Mouse (Mus musculus) neutrophil, adult 5-6 weeks (primary cell): Measurements from ENCODE around the gene Slc12a9. TPM values are rescaled to one million over a fixed set of nuclear protein-coding genes. Genes with fewer than 3 reads are reported as not detected.
A peak's percentile ranks its signal among the peaks of the same experiment; 100 is the strongest.

Experiments used
- ATAC-seq: fragments of 151-379, 151-347 bp; 2 replicates; pipeline ENCODE4 v1.8.0; 2017; ENCODE audit warnings: mild to moderate bottlenecking, moderate TSS enrichment; ENCODE audit not compliant: insufficient number of reproducible peaks, poor library complexity, low FRiP score, severe bottlenecking; ENCODE audit errors: extremely low read depth
- total RNA-seq: library from RNA; stranded (forward); fragments of 200-1000 nt; gene quantifications from 2 replicates; pipeline ENCODE4 v1.2.3, GENCODE M21; 2017

The Slc12a9 gene
- total RNA-seq, 1 experiment from 2014 or later: 38.5 TPM

- no peak for ATAC-seq
Measured at GRCm38 (mm10) chr5:137348482-137349383, 15.3 kb upstream of the Slc12a9 start.

DNA sequence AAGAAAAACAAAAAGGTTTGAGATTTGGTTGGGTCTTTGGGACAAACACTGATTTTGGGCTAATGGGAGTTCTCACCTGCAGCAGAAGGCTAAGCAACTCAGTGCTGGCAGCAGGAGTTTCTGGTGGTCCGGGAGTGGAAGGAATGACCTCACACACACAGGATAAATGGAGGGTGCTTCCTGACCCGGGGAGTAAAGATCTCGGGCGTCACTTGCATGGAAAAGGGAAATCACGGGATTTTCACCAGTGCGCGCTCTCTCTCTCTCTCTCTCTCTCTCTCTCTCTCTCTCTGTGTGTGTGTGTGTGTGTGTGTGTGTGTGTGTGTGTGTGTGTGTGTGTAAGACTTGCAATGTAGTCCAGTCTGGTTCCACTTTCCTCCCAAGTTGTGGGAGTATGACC, 14.5 kb upstream of the Slc12a9 start:
- ATAC-seq: no peak

GRCm38 (mm10) chr5:137346983-137347382, 13.6 kb upstream of the Slc12a9 start:
- ATAC-seq: no peak

GRCm38 (mm10) chr5:137346388-137346787, 13.0 kb upstream of the Slc12a9 start:
- ATAC-seq: no peak

DNA sequence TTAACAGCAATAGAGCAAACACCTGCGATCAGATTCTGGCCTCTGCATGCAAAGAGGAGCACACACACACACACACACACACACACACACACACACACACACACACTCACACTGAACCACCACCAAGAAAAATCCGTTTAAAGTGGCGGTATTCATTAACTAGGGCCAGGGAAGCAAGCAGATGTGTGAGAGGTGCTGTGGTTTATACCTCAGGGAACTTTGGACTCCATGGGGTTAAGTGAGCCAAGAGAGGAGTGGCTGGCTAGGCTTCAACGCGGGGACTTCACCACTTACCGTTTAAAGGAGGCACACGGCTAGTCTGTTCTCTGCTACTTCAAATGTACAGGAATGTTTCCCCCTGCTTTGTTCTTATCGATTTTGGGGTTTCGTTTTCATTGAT, 12.4 kb upstream of the Slc12a9 start:
- ATAC-seq: no peak

- ATAC-seq: no peak
Measured at GRCm38 (mm10) chr5:137343869-137344268, 10.5 kb upstream of the Slc12a9 start.

DNA sequence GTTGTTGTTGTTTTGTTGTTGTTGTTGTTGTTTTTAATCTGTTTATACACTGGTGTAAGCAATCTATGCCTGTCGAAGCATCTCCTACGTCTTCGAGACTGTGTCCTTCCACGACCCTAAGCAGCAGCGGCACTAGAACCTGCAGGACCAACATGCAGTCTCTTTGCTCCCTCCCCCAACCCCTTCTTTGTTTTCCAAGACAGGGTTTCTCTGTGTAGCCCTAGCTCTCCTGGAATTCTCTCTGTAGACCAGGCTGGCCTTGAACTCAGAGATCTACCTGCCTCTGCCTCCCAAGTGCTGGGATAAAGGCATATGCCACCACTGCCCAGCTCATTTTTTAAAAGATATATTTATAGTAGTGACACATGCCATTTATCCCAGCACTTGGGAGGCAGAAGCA, 10.0 kb upstream of the Slc12a9 start:
- ATAC-seq: no peak

GRCm38 (mm10) chr5:137342407-137343012, 9.1 kb upstream of the Slc12a9 start:
- ATAC-seq: no peak

DNA sequence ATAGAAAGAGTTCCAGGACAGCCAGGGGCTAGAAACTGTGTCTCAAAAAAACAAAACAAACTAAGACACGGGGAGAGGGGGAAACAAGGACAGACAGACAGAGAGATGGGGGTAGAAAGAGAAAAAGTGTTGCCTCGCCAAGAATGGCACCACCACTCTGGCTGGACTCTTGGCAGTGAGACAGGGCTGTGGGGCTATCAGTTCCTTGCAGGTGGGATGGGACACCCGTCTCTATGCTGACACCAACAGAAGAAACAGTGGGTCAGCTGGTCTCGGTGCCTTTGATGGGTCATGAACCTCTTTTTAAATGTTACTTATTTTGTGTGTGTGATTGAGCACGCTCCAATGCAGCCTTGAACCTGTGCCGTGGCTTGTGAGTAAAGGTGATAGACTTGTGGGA, 6.8 kb upstream of the Slc12a9 start:
- ATAC-seq: no peak

- no peak for ATAC-seq
Measured at GRCm38 (mm10) chr5:137339290-137339979, 6.0 kb upstream of the Slc12a9 start.

- no peak for ATAC-seq
Measured at GRCm38 (mm10) chr5:137338663-137339289, 5.4 kb upstream of the Slc12a9 start.

GRCm38 (mm10) chr5:137338256-137338655, 4.9 kb upstream of the Slc12a9 start:
- peak; percentile 47; the same call in 1 of the 2 replicates for ATAC-seq

GRCm38 (mm10) chr5:137337190-137337589, 3.8 kb upstream of the Slc12a9 start:
- no peak for ATAC-seq

DNA sequence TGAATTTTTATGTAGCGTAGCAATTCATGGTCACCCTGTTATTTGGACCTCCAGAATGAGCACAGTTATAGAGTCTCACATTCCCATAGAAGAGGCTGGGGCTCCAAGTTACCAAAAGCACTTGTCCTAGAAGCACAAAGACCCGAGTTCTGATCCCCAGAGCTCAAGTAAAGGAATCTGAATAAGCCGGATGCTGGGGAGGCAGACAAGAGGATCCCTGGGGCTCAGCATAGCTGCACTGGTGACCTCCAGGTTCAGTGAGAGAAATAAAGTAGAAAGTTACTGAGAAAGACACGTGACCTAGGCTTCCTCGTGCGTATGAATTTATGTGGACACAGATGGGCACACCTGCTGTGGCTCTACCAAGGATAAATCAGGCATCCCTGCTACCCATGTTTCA, 1.7 kb upstream of the Slc12a9 start:
- no peak for ATAC-seq

GRCm38 (mm10) chr5:137334317-137334716, 920 bp upstream of the Slc12a9 start:
- ATAC-seq: no peak

GRCm38 (mm10) chr5:137332857-137333511, 413 bp downstream of the Slc12a9 start:
- ATAC-seq: no peak

DNA sequence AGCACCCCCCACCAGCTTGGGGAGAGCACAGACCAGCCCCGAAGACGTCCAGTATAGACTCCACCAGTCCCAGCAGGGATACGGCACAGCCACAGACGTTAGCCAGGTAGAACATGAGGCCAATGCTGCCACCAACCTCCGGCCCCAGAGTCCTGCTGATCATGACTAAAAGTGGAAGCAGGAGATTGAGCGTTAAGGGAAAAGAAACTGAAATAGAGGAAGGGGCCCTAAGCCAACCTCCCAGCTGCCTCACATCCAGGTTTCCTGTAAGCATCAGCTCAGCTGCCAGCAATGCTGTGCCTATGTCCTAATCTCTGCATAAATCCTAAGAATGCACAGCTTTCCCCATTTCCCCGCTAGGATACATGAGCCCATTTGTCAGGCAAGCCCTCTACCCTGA, 2.5 kb downstream of the Slc12a9 start:
- no peak for ATAC-seq

- no peak for ATAC-seq
Measured at GRCm38 (mm10) chr5:137320996-137321395, 12.4 kb downstream of the Slc12a9 start.

DNA sequence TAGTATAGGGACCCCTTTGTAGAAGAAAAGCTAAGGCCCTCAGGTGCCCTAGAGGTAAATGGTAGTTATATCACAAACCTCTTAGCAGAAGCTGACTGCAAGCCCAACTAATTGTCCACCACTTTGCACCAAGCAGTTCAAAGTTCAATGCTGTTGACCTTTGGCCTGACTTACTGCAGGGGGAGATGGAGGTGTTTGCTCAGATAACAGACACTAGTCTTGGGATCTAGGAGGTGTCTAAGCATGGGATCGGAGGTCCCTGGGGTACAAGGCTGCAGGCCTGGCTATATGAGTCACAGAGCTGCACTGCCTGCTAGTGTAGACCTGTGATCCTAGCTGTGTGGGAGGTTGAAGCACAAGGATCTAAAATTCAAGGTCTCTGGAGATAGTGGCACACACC, 14.8 kb downstream of the Slc12a9 start:
- ATAC-seq: no peak
